Mouse (Mus musculus): ENCODE measurements around the gene Szt2. TPM values are rescaled to one million over a fixed set of nuclear protein-coding genes. Genes with fewer than 3 reads are reported as not detected.

Gene Szt2
- total and polyA plus RNA-seq, 3 experiments = 3.2 to 18.9 (median 7.4) TPM

GRCm38 (mm10) chr4:118315286-118315685, 93.8 kb downstream of the Szt2 start:
- no peak overlapping the region for H3K27ac ChIP-seq (ENCODE audit: insufficient read depth, low read depth)

More at GRCm38 (mm10) chr4:118315286-118315685, 93.8 kb downstream of the Szt2 start:
- no peak overlapping the region for H3K9ac ChIP-seq (ENCODE audit: insufficient read depth, low read depth)
- TF ChIP-seq MAX (IDR thresholded peaks at IDR 0.05; ENCODE audit: low read length) (no peak), EP300 (IDR thresholded peaks at IDR 0.05; ENCODE audit: low read length) (no peak), NELFE (IDR thresholded peaks at IDR 0.05; ENCODE audit: low read depth, low read length) (no peak), CHD2 (IDR thresholded peaks at IDR 0.05; ENCODE audit: low read length) (no peak), MAFK (IDR thresholded peaks at IDR 0.05; ENCODE audit: insufficient replicate concordance, low read length) (no peak), JUND (conservative IDR thresholded peaks at IDR 0.05; ENCODE audit: low read depth, low read length) (no peak), TBP (conservative IDR thresholded peaks at IDR 0.05; ENCODE audit: low read depth, low read length) (no peak), E2F4 (IDR thresholded peaks at IDR 0.05; ENCODE audit: insufficient replicate concordance, low read depth, low read length) (no peak), HCFC1 (IDR thresholded peaks at IDR 0.05; ENCODE audit: low read depth, low read length) (no peak), POLR2AphosphoS2 (IDR thresholded peaks at IDR 0.05; ENCODE audit: low read depth, low read length) (no peak), ELF1 (IDR thresholded peaks at IDR 0.05; ENCODE audit: low read depth, low read length) (no peak), SIN3A (IDR thresholded peaks at IDR 0.05; ENCODE audit: low read length) (no peak), CHD1 (IDR thresholded peaks at IDR 0.05; ENCODE audit: low read depth, low read length) (no peak), ZKSCAN1 (IDR thresholded peaks at IDR 0.05; ENCODE audit: borderline replicate concordance, low read depth, low read length) (no peak), PAX5 (IDR thresholded peaks at IDR 0.05; ENCODE audit: low read length) (no peak), NRF1 (IDR thresholded peaks at IDR 0.05; ENCODE audit: low read depth, low read length) (no peak), KAT2A (IDR thresholded peaks at IDR 0.05; ENCODE audit: insufficient replicate concordance, low read length) (no peak)
- no peak overlapping the region for H3K4me3 ChIP-seq (replicated peaks in 1 of 3; ENCODE audit: low read depth in 2 of 3, low read length in 2 of 3, poor library complexity in 1 of 3)
- peaks cover 15% of the 10 kb centered on the region for H3K9me3 ChIP-seq (replicated peaks; ENCODE audit: low read length)
- no peaks in the 10 kb centered on the region for H3K36me3 ChIP-seq (replicated peaks in 1 of 2; ENCODE audit: control insufficient read depth in 1 of 2, insufficient read depth in 1 of 2, low read length in 1 of 2)
- H3K27me3 ChIP-seq (replicated peaks) = peaks cover 69% of the 10 kb centered on the region
- H3K4me1 ChIP-seq (ENCODE audit: control insufficient read depth in 1 of 2, insufficient read depth in 2 of 2) = no peaks in the 10 kb centered on the region
- dilution Hi-C loops (cut with MboI; ENCODE audit: extremely low pct_ligation_motif_present, extremely low pct_unique_long_range_greater_than_20kb, low sequenced_read_pairs) (no loop called here), in situ Hi-C loops (cut with MboI; ENCODE audit: low pct_ligation_motif_present, low pct_unique_long_range_greater_than_20kb, low sequenced_read_pairs) (no loop called here)
- H3K4me2 ChIP-seq (ENCODE audit: insufficient read depth, low read depth, poor library complexity, severe bottlenecking) = no peak overlapping the region
- no peak for DNase-seq (ENCODE audit: extremely low read depth)
- H3K79me2 ChIP-seq (replicated peaks; ENCODE audit: control insufficient read depth, extremely low read depth, insufficient read depth, poor library complexity, severe bottlenecking) = no peaks in the 10 kb centered on the region

Other genes with a start within 250 kb of the Szt2 start
- 38.4 and 58.8 TPM in 2 replicates for gene Kdm4a, start 229.2 kb downstream of the Szt2 start, total RNA-seq (2012; rRNA removed)
- 36.9 TPM in 2 replicates for gene Kdm4a, start 229.2 kb downstream of the Szt2 start, total RNA-seq (2014; rRNA removed)
- 43.2 and 43.6 TPM in 2 replicates for gene Kdm4a, start 229.2 kb downstream of the Szt2 start, polyA plus RNA-seq (2012; ENCODE audit: insufficient read length, low read depth)
- 0.13 and 0.21 TPM in 2 replicates for gene Ptprf, start 117.9 kb downstream of the Szt2 start, total RNA-seq (2012; rRNA removed)
- not detected in 2 replicates for gene Ptprf, start 117.9 kb downstream of the Szt2 start, total RNA-seq (2014; rRNA removed)
- 0.11 and 0.14 TPM in 2 replicates for gene Ptprf, start 117.9 kb downstream of the Szt2 start, polyA plus RNA-seq (2012; ENCODE audit: insufficient read length, low read depth)
- gene Med8, start 64 bp upstream of the Szt2 start, total RNA-seq (2012; rRNA removed) = 109 and 121 TPM in 2 replicates
- gene Med8, start 64 bp upstream of the Szt2 start, total RNA-seq (2014; rRNA removed) = 152 and 156 TPM in 2 replicates
- gene Med8, start 64 bp upstream of the Szt2 start, polyA plus RNA-seq (2012; ENCODE audit: insufficient read length, low read depth) = 102 and 113 TPM in 2 replicates
- 45.9 and 47.1 TPM in 2 replicates for gene Elovl1, start 18.8 kb upstream of the Szt2 start, total RNA-seq (2012; rRNA removed)
- gene Elovl1, start 18.8 kb upstream of the Szt2 start, total RNA-seq (2014; rRNA removed) = 56.3 and 61.1 TPM in 2 replicates
- gene Elovl1, start 18.8 kb upstream of the Szt2 start, polyA plus RNA-seq (2012; ENCODE audit: insufficient read length, low read depth) = 83.9 and 110 TPM in 2 replicates
- gene Cdc20, start 28.1 kb upstream of the Szt2 start, total RNA-seq (2012; rRNA removed) = 172 and 222 TPM in 2 replicates
- 213 and 224 TPM in 2 replicates for gene Cdc20, start 28.1 kb upstream of the Szt2 start, total RNA-seq (2014; rRNA removed)
- gene Cdc20, start 28.1 kb upstream of the Szt2 start, polyA plus RNA-seq (2012; ENCODE audit: insufficient read length, low read depth) = 201 and 212 TPM in 2 replicates
- not detected in 2 replicates for gene Mpl, start 48.2 kb upstream of the Szt2 start, total RNA-seq (2012; rRNA removed)
- gene Mpl, start 48.2 kb upstream of the Szt2 start, total RNA-seq (2014; rRNA removed) = not detected in 2 replicates
- not detected in 2 replicates for gene Mpl, start 48.2 kb upstream of the Szt2 start, polyA plus RNA-seq (2012; ENCODE audit: insufficient read length, low read depth)
- not detected in 2 replicates for gene Tie1, start 80.8 kb upstream of the Szt2 start, total RNA-seq (2012; rRNA removed)
- gene Tie1, start 80.8 kb upstream of the Szt2 start, total RNA-seq (2014; rRNA removed) = not detected in 2 replicates
- gene Tie1, start 80.8 kb upstream of the Szt2 start, polyA plus RNA-seq (2012; ENCODE audit: insufficient read length, low read depth) = not detected in 2 replicates
- not detected in 2 replicates for gene 2610528J11Rik, start 117.7 kb upstream of the Szt2 start, total RNA-seq (2012; rRNA removed)
- not detected in 2 replicates for gene 2610528J11Rik, start 117.7 kb upstream of the Szt2 start, total RNA-seq (2014; rRNA removed)
- gene 2610528J11Rik, start 117.7 kb upstream of the Szt2 start, polyA plus RNA-seq (2012; ENCODE audit: insufficient read length, low read depth) = not detected in 2 replicates
- gene Tmem125, start 134.8 kb upstream of the Szt2 start, total RNA-seq (2012; rRNA removed) = not detected in 2 replicates
- gene Tmem125, start 134.8 kb upstream of the Szt2 start, total RNA-seq (2014; rRNA removed) = not detected in 2 replicates
- not detected in 2 replicates for gene Tmem125, start 134.8 kb upstream of the Szt2 start, polyA plus RNA-seq (2012; ENCODE audit: insufficient read length, low read depth)
- gene Cfap57, start 211.5 kb upstream of the Szt2 start, total RNA-seq (2012; rRNA removed) = not detected in 2 replicates
- gene Cfap57, start 211.5 kb upstream of the Szt2 start, total RNA-seq (2014; rRNA removed) = not detected in 2 replicates
- gene Cfap57, start 211.5 kb upstream of the Szt2 start, polyA plus RNA-seq (2012; ENCODE audit: insufficient read length, low read depth) = not detected in 2 replicates
- 167 and 209 TPM in 2 replicates for gene Ebna1bp2, start 211.5 kb upstream of the Szt2 start, total RNA-seq (2012; rRNA removed)
- 271 and 276 TPM in 2 replicates for gene Ebna1bp2, start 211.5 kb upstream of the Szt2 start, total RNA-seq (2014; rRNA removed)
- 257 and 309 TPM in 2 replicates for gene Ebna1bp2, start 211.5 kb upstream of the Szt2 start, polyA plus RNA-seq (2012; ENCODE audit: insufficient read length, low read depth)
- gene Olfr62, start 249.7 kb upstream of the Szt2 start, total RNA-seq (2012; rRNA removed) = not detected in 2 replicates
- gene Olfr62, start 249.7 kb upstream of the Szt2 start, total RNA-seq (2014; rRNA removed) = not detected in 2 replicates
- not detected in 2 replicates for gene Olfr62, start 249.7 kb upstream of the Szt2 start, polyA plus RNA-seq (2012; ENCODE audit: insufficient read length, low read depth)